Mouse (Mus musculus) C2C12 (cell line): ENCODE results near the gene Tpgs1. TPM values are rescaled to one million over a fixed set of nuclear protein-coding genes. Genes with fewer than 3 reads are reported as not detected.
A peak's percentile ranks its signal among the peaks of the same experiment; 100 is the strongest.

Experiments used
- H3K27me3 ChIP-seq: one replicate; pipeline ENCODE4 v1.6.1; 2011; ENCODE audit not compliant: control insufficient read depth, insufficient read depth, insufficient read length
- H3K36me3 ChIP-seq: one replicate; pipeline ENCODE4 v1.6.1; 2011; ENCODE audit not compliant: control insufficient read depth, insufficient read depth
- H3K4me3 ChIP-seq: one replicate; pipeline ENCODE4 v1.5.1; 2011; ENCODE audit warnings: mild to moderate bottlenecking, control low read depth; ENCODE audit not compliant: poor library complexity, insufficient read depth, severe bottlenecking
- H3K79me2 ChIP-seq: one replicate; pipeline ENCODE4 v1.6.1; 2011; ENCODE audit not compliant: control insufficient read depth, insufficient read depth
- H3K79me3 ChIP-seq: one replicate; pipeline ENCODE4 v1.6.1; 2011; ENCODE audit warnings: low read depth, control low read depth
- H3ac ChIP-seq: one replicate; pipeline ENCODE3; 2011; ENCODE audit warnings: low read depth; ENCODE audit not compliant: control insufficient read depth, insufficient read length
- CEBPB ChIP-seq: IDR thresholded peaks from one replicate; pipeline ENCODE4 v1.6.1; 2011; ENCODE audit warnings: low read depth, mild to moderate bottlenecking, control low read depth, moderate library complexity
- CTCF ChIP-seq: IDR thresholded peaks from one replicate; pipeline ENCODE4 v1.5.1; 2011; ENCODE audit not compliant: control insufficient read depth, insufficient read depth, insufficient read length
- FOSL1 ChIP-seq: IDR thresholded peaks from one replicate; pipeline ENCODE4 v1.8.0; 2011; ENCODE audit warnings: mild to moderate bottlenecking, low read length; ENCODE audit not compliant: poor library complexity, insufficient read depth, severe bottlenecking
- MAX ChIP-seq: IDR thresholded peaks from one replicate; pipeline ENCODE4 v1.6.1; 2011; ENCODE audit warnings: mild to moderate bottlenecking, control low read depth
- MYOD1 ChIP-seq: IDR thresholded peaks from one replicate; pipeline ENCODE4 v1.6.1; 2011; ENCODE audit warnings: low read depth; ENCODE audit not compliant: control insufficient read depth, insufficient read length
- MYOG ChIP-seq: IDR thresholded peaks from one replicate; pipeline ENCODE4 v1.6.1; 2011; ENCODE audit not compliant: control insufficient read depth, insufficient read length; ENCODE audit errors: extremely low read depth
- USF1 ChIP-seq: IDR thresholded peaks from one replicate; pipeline ENCODE4 v1.6.1; 2011; ENCODE audit warnings: low read depth, mild to moderate bottlenecking, control low read depth, moderate library complexity
- polyA plus RNA-seq: library from polyadenylated mRNA; unstranded; fragments of >200 nt; fragmentation: generic; extraction: Trizol; gene quantifications from one replicate; pipeline ENCODE4 v1.2.1, GENCODE M21; 2012; ENCODE audit warnings: missing spikeins

Tpgs1 gene
- polyA plus RNA-seq, 1 experiment = 80.7 TPM

DNA sequence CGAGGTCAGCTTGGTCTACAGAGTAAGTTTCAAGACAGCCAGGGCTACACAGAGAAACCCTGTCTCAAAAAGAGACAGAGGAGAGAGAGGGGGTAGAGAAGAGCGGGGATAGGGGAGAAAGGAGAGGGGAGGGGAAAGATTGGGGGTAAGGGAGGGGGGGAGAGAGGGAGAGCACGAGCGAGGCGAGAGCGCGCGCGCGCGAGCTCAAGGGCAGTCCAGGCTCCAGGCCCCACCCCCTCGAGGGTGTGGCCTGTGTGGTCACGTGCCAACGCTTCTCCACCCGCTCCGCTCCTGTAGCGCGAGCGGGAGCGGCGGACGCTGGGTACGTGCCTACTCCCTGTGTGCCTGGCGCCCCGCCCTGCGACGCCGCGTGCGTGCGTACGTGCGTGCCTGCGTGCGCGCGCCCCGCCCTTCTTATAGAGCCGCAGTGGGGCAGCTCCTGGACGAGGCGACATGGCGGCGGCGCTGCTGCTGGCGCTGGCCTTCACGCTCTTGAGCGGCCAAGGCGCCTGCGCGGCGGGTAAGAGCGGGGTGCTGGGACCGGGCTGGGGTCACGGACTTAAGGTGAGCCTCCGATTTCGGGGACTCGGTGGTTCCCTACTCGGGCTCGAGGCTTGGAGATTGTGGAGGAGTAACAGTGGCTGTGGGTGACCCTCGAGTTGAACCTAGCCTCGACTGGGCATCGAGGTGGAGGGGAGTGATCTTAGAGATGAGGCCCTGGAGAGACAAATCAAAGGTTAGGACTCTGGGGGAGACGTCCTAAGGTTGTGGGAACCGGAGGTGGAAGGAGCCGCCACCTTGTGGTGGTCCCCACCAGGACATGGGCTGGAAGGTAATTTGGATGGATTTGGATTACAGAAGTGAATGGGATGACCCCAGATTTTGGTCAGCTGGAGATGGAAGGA, 35.1 kb downstream of the Tpgs1 start, which contains the start of gene Bsg:
TSS of gene Bsg (plus strand) at position 427 of the 905 bp plus-strand sequence.
- H3K27me3 ChIP-seq = no peaks in the 10 kb centered on the region
- peaks cover 48% of the 10 kb centered on the region for H3K79me3 ChIP-seq
- H3ac ChIP-seq = peak within 1 kb of the TSS; percentile 99
- peak within 1 kb of the TSS; percentile 95 for H3K4me3 ChIP-seq
- peaks cover 51% of the 10 kb centered on the region for H3K79me2 ChIP-seq
- H3K36me3 ChIP-seq = peaks cover 25% of the 10 kb centered on the region
- TF ChIP-seq CEBPB (no peak), USF1 (peak; percentile 96), CTCF (peak; percentile 12), MAX (peak; percentile 49)

DNA sequence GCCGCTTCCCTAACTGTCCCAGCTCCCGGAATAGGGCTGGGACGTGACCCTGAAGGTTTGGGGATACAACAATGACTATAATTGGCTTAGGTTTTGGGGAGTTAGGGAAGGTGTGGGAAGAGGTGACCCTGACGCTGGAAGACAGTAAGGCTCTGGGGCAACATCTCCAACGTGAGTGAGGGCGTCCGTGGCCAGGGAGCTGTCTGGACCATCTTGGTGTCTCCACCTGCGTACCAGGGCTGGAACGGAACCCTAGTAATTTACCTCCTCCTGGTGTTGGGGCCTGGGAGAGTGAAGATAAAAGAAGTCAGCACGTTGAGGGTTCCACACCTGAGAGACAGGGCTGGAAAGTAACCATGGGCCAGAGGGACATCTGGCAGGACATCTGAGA, 35.8 kb downstream of the Tpgs1 start:
- Histone ChIP-seq H3K79me2 (peaks cover 58% of the 10 kb centered on the region), H3K27me3 (no peaks in the 10 kb centered on the region), H3K79me3 (peaks cover 52% of the 10 kb centered on the region), H3K4me3 (peak overlapping the region; percentile 95), H3K36me3 (peaks cover 31% of the 10 kb centered on the region), H3ac (peak overlapping the region; percentile 99)
- no peak for TF ChIP-seq MAX
- no peak for TF ChIP-seq CEBPB
- TF ChIP-seq MYOD1 = no peak
- no peak for TF ChIP-seq MYOG
- no peak for TF ChIP-seq CTCF
- TF ChIP-seq USF1 = no peak
- no peak for TF ChIP-seq FOSL1

DNA sequence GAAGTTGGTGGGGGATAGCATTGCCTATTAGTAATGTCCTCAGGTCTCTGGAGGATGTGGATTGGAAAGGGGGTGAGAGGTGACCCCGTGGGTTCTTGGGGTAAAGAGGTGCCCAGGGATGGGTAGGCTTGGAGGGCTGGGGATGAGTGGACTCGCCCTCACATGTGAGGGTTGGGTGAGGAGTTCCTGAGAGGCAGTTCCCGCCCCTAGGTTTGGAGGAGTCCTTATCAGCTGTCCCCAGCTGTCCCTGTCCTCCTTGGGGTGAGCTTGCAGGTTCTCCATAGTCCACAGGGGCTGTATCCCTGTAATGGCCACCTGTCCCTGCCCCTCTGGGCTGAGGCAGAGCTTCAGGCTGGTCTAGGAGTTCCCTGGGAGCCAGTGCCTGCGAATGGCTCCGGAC, 36.8 kb downstream of the Tpgs1 start:
- H3ac ChIP-seq = peak overlapping the region; percentile 38
- H3K79me3 ChIP-seq = peaks cover 52% of the 10 kb centered on the region
- H3K79me2 ChIP-seq = peaks cover 58% of the 10 kb centered on the region
- H3K4me3 ChIP-seq = no peak overlapping the region
- H3K27me3 ChIP-seq = no peaks in the 10 kb centered on the region
- peak; percentile 6 for TF ChIP-seq MYOD1
- no peak for TF ChIP-seq CEBPB
- peaks cover 40% of the 10 kb centered on the region for H3K36me3 ChIP-seq

DNA sequence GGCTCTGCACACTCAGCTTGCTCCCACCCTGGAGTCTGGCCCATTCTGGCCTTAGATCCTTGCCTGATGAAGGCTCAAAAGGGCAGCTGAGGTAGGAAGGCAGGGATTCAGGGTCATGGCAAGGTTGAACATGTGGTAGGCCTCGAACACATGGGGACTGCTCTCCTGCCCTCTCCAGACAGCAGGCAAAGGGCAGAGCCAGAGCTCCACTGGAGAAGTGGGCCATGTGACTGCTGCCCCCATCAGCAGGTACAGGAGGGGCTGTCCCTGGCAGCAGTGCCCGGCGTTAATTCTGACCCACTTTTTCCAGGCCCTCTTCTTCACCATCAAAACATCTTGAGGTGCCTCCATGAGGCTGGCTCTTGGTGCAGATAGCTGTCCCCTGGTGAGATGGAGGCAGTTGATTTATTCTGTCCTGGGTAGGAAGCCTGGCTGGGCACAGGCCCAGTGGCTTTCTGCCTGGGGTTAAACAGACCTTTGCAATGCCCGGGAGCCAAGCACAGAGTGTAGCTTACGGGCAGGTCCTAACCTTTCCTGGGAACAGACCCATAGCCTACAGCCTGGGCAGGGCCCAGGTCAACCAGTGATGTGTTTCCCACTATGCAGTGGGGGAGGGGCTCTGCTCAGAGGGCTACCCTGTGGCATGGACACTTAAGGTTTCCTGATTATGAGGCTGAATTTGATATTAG, 37.4 kb downstream of the Tpgs1 start:
- peaks cover 52% of the 10 kb centered on the region for H3K79me3 ChIP-seq
- H3ac ChIP-seq = no peak overlapping the region
- H3K4me3 ChIP-seq = no peak overlapping the region
- TF ChIP-seq USF1 (no peak), MYOG (no peak), CEBPB (no peak)
- H3K36me3 ChIP-seq = peaks cover 46% of the 10 kb centered on the region
- peaks cover 58% of the 10 kb centered on the region for H3K79me2 ChIP-seq
- no peaks in the 10 kb centered on the region for H3K27me3 ChIP-seq

GRCm38 (mm10) chr10:79707162-79707561, 38.0 kb downstream of the Tpgs1 start:
- Histone ChIP-seq H3K4me3 (no peak overlapping the region), H3K27me3 (no peaks in the 10 kb centered on the region), H3K79me2 (peaks cover 58% of the 10 kb centered on the region), H3K36me3 (peaks cover 52% of the 10 kb centered on the region), H3K79me3 (peaks cover 52% of the 10 kb centered on the region), H3ac (no peak overlapping the region)
- TF ChIP-seq USF1 (peak; percentile 18), MAX (no peak), CEBPB (no peak), MYOD1 (no peak), MYOG (no peak), FOSL1 (no peak), CTCF (no peak)

DNA sequence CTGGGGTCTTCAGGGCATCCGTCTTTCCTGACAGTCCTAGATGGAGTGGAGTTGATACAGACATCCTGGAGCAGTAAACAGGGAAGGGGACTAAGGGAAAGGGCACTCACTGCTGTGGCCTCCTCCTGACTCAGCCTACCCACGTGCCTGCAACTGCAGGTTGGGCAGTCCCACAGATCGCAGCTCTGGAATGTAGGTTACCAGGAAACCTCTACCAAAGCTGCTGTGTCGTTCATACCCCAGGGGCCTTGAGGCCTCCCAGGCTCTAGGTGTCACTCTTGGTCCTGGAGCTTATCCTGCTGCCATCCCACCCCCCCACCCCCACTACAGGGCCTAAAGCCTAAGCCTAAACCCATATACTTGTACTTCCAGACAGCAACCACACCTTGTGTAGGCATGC, 38.6 kb downstream of the Tpgs1 start:
- no peak overlapping the region for H3K4me3 ChIP-seq
- TF ChIP-seq MYOG (no peak), USF1 (no peak), FOSL1 (no peak), MAX (no peak), MYOD1 (no peak), CEBPB (no peak)
- H3K79me2 ChIP-seq = peaks cover 58% of the 10 kb centered on the region
- H3K79me3 ChIP-seq = peaks cover 52% of the 10 kb centered on the region
- H3K36me3 ChIP-seq = peaks cover 53% of the 10 kb centered on the region
- H3K27me3 ChIP-seq = no peaks in the 10 kb centered on the region
- H3ac ChIP-seq = no peak overlapping the region
